Mouse (Mus musculus): ENCODE results near the gene Tmem223. TPM values are rescaled to one million over a fixed set of nuclear protein-coding genes. Genes with fewer than 3 reads are reported as not detected.
"Not testable (repeated sequence)": the region's sequence is repeated elsewhere in the genome, so short reads cannot be mapped to it uniquely, and the experiment has no call there.

Tmem223 gene
- polyA plus RNA-seq, 1 experiment from 2014 or later = 155 TPM

- H3K27me3 ChIP-seq; H3K4me2 ChIP-seq; H3K27ac ChIP-seq; H3K9me3 ChIP-seq; H3K4me3 ChIP-seq; H3K9ac ChIP-seq; ATAC-seq (ENCODE audit: insufficient number of reproducible peaks, low FRiP score, low TSS enrichment, low read depth): not testable (repeated sequence)
- H3K4me1 ChIP-seq = peaks cover 19% of the 10 kb centered on the region
- WGBS = 43% methylated on average over 3 of the region's 3 CpGs
- H3K36me3 ChIP-seq = peaks cover 23% of the 10 kb centered on the region
Measured at GRCm38 (mm10) chr19:8728335-8729099, 42.3 kb upstream of the Tmem223 start.

- no peaks in the 10 kb centered on the region for H3K27me3 ChIP-seq
- H3K9ac ChIP-seq = no peak overlapping the region
- H3K27ac ChIP-seq = no peak overlapping the region
- H3K9me3 ChIP-seq = no peaks in the 10 kb centered on the region
- no peak for ATAC-seq (ENCODE audit: insufficient number of reproducible peaks, low FRiP score, low TSS enrichment, low read depth)
- H3K4me1 ChIP-seq = peaks cover 18% of the 10 kb centered on the region; the same call in 1 of the 2 replicates
- 72% methylated on average over 3 of the region's 3 CpGs for WGBS
- no peak overlapping the region for H3K4me2 ChIP-seq
- H3K4me3 ChIP-seq = no peak overlapping the region
- H3K36me3 ChIP-seq = peaks cover 18% of the 10 kb centered on the region
Measured at GRCm38 (mm10) chr19:8734334-8734733, 36.5 kb upstream of the Tmem223 start.

GRCm38 (mm10) chr19:8735389-8736159 is 35.2 kb upstream of the Tmem223 start, which contains the start of gene Wdr74:
TSS of gene Wdr74 (plus strand) at chr19:8735827.
- Histone ChIP-seq H3K27ac (peak within 1 kb of the TSS; percentile 47), H3K36me3 (peaks cover 31% of the 10 kb centered on the region), H3K9me3 (no peaks in the 10 kb centered on the region), H3K9ac (peak within 1 kb of the TSS; percentile 69), H3K4me1 (peaks cover 21% of the 10 kb centered on the region), H3K4me3 (peak within 1 kb of the TSS; percentile 84), H3K27me3 (no peaks in the 10 kb centered on the region), H3K4me2 (peak within 1 kb of the TSS; percentile 69)
- WGBS = under 1% methylated on average over 32 of the region's 32 CpGs
- peak; percentile 90 for ATAC-seq (ENCODE audit: insufficient number of reproducible peaks, low FRiP score, low TSS enrichment, low read depth)

DNA sequence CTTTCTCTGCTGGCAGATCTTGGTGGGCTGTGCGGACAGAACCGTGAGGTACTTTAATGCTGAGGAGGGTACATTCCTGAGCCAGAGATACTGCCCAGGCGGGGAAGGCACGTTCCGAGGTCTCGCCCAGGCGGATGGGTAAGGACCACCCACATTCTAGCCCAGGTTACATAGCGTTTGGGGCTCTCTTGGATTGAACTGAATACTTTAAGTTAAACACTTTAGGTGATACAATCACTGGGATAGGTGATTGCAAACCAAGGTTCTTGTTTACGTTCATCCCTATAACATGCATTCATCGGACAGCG is 34.7 kb upstream of the Tmem223 start:
- no peak for ATAC-seq (ENCODE audit: insufficient number of reproducible peaks, low FRiP score, low TSS enrichment, low read depth)
- H3K4me3 ChIP-seq = peak overlapping the region; percentile 84
- 2% methylated on average over 11 of the region's 11 CpGs for WGBS

DNA sequence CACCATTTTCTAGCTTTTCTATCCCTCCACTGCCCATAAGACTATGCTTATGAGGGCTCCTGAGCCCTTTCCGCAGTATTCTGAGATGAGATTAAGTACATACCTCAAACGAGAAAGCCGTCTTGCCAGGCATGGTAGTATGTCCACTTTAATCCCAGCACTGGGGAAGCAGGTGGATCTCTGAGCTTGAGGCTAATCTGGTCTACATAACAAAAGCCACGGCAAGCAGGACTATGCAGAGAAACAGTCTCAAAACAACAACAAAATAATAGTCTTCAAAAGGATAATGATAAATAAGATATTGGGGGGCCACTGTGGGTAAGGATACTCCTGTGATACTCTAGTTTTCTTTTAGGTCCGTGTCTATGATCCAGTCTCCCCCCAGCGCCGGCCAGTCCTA is 31.9 kb upstream of the Tmem223 start:
- 92% methylated on average over 7 of the region's 7 CpGs for WGBS
- no peaks in the 10 kb centered on the region for H3K9me3 ChIP-seq
- H3K4me1 ChIP-seq = peaks cover 40% of the 10 kb centered on the region
- H3K4me3 ChIP-seq = no peak overlapping the region
- no peak overlapping the region for H3K9ac ChIP-seq
- H3K27me3 ChIP-seq = no peaks in the 10 kb centered on the region
- H3K36me3 ChIP-seq = peaks cover 47% of the 10 kb centered on the region
- ATAC-seq (ENCODE audit: insufficient number of reproducible peaks, low FRiP score, low TSS enrichment, low read depth) = no peak
- H3K27ac ChIP-seq = no peak overlapping the region
- no peak overlapping the region for H3K4me2 ChIP-seq

More for the DNA sequence above, 34.7 kb upstream of the Tmem223 start:
- peak overlapping the region; percentile 47 for H3K27ac ChIP-seq
- H3K36me3 ChIP-seq = peaks cover 33% of the 10 kb centered on the region
- peak overlapping the region; percentile 69 for H3K4me2 ChIP-seq
- no peaks in the 10 kb centered on the region for H3K27me3 ChIP-seq
- H3K9ac ChIP-seq = peak overlapping the region; percentile 69
- no peaks in the 10 kb centered on the region for H3K9me3 ChIP-seq
- H3K4me1 ChIP-seq = peaks cover 27% of the 10 kb centered on the region

DNA sequence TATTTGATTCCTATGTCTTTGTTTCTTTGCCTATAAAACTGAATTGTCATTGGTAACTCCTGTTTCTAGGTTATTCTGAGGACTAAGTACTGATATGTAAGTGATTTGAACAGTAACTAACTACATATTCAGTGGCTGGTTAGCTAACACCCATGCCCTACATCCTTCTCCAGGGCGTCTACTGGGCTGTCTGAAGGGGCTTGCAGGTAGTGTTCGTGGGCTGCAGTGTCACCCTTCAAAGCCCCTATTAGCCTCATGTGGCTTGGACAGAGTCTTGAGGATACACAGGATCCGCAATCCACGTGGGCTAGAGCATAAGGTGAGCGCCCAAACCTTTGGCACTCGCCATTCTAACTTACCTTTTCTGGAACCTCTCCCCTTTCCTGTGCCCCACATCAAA is 31.1 kb upstream of the Tmem223 start:
- no peak overlapping the region for H3K4me3 ChIP-seq
- H3K4me1 ChIP-seq = peaks cover 40% of the 10 kb centered on the region
- no peak overlapping the region for H3K27ac ChIP-seq
- 95% methylated on average over 6 of the region's 6 CpGs for WGBS
- H3K9ac ChIP-seq = no peak overlapping the region
- no peaks in the 10 kb centered on the region for H3K9me3 ChIP-seq
- ATAC-seq (ENCODE audit: insufficient number of reproducible peaks, low FRiP score, low TSS enrichment, low read depth) = no peak
- H3K4me2 ChIP-seq = no peak overlapping the region
- peaks cover 53% of the 10 kb centered on the region for H3K36me3 ChIP-seq
- no peaks in the 10 kb centered on the region for H3K27me3 ChIP-seq

- Histone ChIP-seq H3K27ac (peak within 1 kb of the TSS; percentile 99), H3K4me3 (peak within 1 kb of the TSS; percentile 88), H3K36me3 (peaks cover 63% of the 10 kb centered on the region), H3K9me3 (no peaks in the 10 kb centered on the region), H3K9ac (peak within 1 kb of the TSS; percentile 90), H3K4me1 (peaks cover 34% of the 10 kb centered on the region), H3K4me2 (peak within 1 kb of the TSS; percentile 45), H3K27me3 (no peaks in the 10 kb centered on the region)
- no peak; the same call in 1 of the 2 replicates for ATAC-seq (ENCODE audit: insufficient number of reproducible peaks, low FRiP score, low TSS enrichment, low read depth)
- WGBS = 66% methylated on average over 14 of the region's 14 CpGs
Measured at GRCm38 (mm10) chr19:8740603-8741002, 30.2 kb upstream of the Tmem223 start, which contains the start of gene 1700092M07Rik. TSS of gene 1700092M07Rik (plus strand) at chr19:8740718.

DNA sequence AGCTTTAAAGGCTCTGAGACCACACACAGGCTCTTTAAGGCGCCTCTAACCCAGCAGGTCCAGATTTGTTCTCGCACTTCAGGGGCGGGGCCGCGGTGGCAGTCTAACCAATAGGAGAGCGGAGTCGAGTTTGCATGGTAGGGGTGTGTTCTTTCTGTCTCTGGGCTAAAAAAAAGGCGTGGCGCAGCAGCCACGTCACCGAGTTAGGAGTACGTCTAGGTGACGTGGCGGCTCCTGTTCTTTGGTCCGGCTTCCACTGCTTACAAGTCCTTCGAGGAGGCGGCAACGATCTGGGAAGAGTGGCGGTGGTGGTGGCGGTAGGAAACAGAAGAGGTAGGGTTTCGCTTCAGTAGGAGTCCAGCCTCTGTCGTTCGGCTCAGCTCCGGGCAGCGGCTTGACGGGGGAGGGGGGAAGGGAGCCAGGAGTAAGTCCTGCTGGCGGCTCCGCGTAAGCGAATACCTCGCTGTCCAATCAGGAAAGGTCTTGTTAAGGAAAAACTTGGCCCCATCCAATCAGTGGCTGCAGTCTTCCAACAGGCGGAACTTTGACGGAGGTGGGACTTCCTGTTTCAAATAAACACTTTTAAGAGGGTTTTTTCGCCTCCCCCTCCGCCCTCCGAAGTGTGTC is 29.4 kb upstream of the Tmem223 start, which contains the start of gene Stx5a:
Gene Stx5a (plus strand): TSS at position 171 of the 627 bp plus-strand sequence.
- H3K27me3 ChIP-seq = no peaks in the 10 kb centered on the region
- H3K36me3 ChIP-seq = peaks cover 70% of the 10 kb centered on the region
- WGBS = under 1% methylated on average over 36 of the region's 36 CpGs
- ATAC-seq (ENCODE audit: insufficient number of reproducible peaks, low FRiP score, low TSS enrichment, low read depth) = peak; percentile 96
- no peaks in the 10 kb centered on the region for H3K9me3 ChIP-seq
- H3K4me1 ChIP-seq = peaks cover 34% of the 10 kb centered on the region
- H3K9ac ChIP-seq = peak within 1 kb of the TSS; percentile 90
- peak within 1 kb of the TSS; percentile 71 for H3K4me2 ChIP-seq
- peak within 1 kb of the TSS; percentile 88 for H3K4me3 ChIP-seq
- peak within 1 kb of the TSS; percentile 99 for H3K27ac ChIP-seq

- Histone ChIP-seq H3K4me2 (peak overlapping the region; percentile 71), H3K27me3 (no peaks in the 10 kb centered on the region), H3K4me1 (peaks cover 28% of the 10 kb centered on the region), H3K36me3 (peaks cover 78% of the 10 kb centered on the region), H3K27ac (peak overlapping the region; percentile 99), H3K9ac (peak overlapping the region; percentile 90), H3K4me3 (peak overlapping the region; percentile 88), H3K9me3 (no peaks in the 10 kb centered on the region)
- ATAC-seq (ENCODE audit: insufficient number of reproducible peaks, low FRiP score, low TSS enrichment, low read depth) = no peak
- 18% methylated on average over 14 of the region's 14 CpGs for WGBS
Measured at GRCm38 (mm10) chr19:8742176-8742575, 28.6 kb upstream of the Tmem223 start.

- no peaks in the 10 kb centered on the region for H3K9me3 ChIP-seq
- no peak overlapping the region for H3K4me2 ChIP-seq
- no peak overlapping the region for H3K4me3 ChIP-seq
- H3K27me3 ChIP-seq = no peaks in the 10 kb centered on the region
- ATAC-seq (ENCODE audit: insufficient number of reproducible peaks, low FRiP score, low TSS enrichment, low read depth) = no peak
- peaks cover 81% of the 10 kb centered on the region for H3K36me3 ChIP-seq
- WGBS = 95% methylated on average over 1 of the region's 1 CpGs
- peaks cover 21% of the 10 kb centered on the region for H3K4me1 ChIP-seq
- H3K9ac ChIP-seq = no peak overlapping the region
- H3K27ac ChIP-seq = no peak overlapping the region
Measured at GRCm38 (mm10) chr19:8745382-8745781, 25.4 kb upstream of the Tmem223 start.

DNA sequence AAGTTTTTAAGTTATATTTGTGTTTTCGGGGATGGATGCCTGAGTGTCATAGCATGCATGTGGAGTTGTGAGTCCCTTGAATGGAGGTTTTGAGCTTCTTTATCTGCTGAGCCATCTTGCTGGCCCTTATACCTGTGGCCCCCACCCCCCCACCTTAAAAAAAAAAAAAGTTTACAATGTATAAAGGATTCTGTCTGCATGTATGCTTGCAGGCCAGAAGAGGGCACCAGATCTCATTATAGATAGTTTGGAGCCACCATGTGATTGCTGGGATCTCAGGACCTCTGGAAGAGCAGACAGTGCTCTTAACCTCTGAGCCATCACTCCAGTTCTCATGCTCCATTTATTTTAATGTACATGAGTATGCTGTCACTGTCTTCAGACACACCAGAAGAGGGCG is 23.4 kb upstream of the Tmem223 start:
- Histone ChIP-seq H3K4me2 (no peak overlapping the region), H3K9ac (no peak overlapping the region), H3K4me1 (peaks cover 13% of the 10 kb centered on the region), H3K9me3 (no peaks in the 10 kb centered on the region), H3K4me3 (no peak overlapping the region), H3K36me3 (peaks cover 96% of the 10 kb centered on the region), H3K27me3 (no peaks in the 10 kb centered on the region), H3K27ac (no peak overlapping the region)
- WGBS = 78% methylated on average over 2 of the region's 2 CpGs
- no peak for ATAC-seq (ENCODE audit: insufficient number of reproducible peaks, low FRiP score, low TSS enrichment, low read depth)
